Mouse (Mus musculus) spleen, postnatal 14 days (tissue): Measurements from ENCODE around the gene Aoah.

Experiments
- DNase-seq, 2 experiments: peaks; one replicate each; pipeline ENCODE4 v3.0.0; 2021 to 2022; ENCODE audit warnings: low spot score in 2 of 2

Aoah gene

DNA sequence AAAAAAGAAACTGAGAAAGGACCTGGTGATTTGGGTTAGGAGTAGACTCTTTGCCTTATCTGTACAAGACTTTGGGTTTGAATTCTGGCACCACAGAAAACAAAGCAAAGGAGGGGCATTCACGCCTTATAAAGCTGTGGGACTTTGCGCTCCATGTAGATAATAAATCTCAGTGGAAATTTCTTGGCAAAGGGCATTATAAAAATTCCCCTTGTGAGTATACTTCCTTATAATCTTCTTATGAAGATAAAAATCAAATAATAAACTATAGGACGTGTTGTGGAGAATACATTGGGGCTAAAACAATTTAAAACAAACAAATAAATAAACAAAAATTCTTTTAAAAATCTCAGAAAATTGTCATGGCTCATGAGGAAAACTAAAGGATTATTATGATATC, 280.9 kb downstream of the Aoah start, which contains the start of gene Olfr1370:
Gene Olfr1370, minus strand, starts transcription at position 101 of the 400 bp plus-strand sequence.
- no peak for DNase-seq

DNA sequence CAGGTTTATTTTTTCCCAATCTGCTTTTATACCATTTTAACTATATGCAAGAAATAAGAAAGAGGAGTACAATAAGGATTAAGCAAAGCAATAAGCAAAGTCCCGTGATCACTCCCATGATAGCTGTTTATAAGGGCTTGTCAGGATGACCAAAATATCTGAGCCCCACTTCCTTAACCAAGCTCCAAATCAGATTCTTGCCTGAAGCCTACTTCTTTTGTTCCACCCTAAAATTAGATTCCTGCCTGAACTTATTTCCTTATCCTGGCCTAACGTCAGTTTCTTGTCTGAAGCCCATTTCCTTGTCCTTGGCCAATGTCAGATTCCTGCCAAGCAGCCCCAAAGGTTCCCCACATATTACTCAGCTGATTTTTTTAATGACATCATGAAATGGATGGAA, 288.8 kb downstream of the Aoah start:
- DNase-seq: no peak
